Mouse (Mus musculus): Measurements from ENCODE around the gene Olfr1497.
"Not testable (repeated sequence)": the region's sequence is repeated elsewhere in the genome, so short reads cannot be mapped to it uniquely, and the experiment has no call there.

Olfr1497 gene

DNA sequence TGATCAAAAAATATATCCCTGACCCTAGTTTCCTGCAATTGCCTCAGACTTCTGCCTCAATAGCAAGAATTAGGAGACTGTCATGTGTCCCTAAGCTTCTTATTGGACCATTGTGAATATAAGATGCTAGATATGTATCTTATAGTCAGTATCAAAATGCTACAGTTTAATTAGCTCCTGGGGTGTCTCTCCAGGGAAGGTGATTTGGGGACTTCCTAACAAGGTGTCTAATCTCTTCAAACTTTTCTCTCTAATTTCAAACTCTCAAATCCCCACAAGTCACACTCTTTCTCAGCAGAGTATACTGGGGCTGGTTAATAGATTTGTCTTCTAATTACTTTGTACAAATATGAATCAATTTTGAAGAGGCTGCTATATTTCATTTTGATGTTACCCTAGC is at the start of gene Olfr1497:
TSS of gene Olfr1497 (minus strand) at position 101 of the 400 bp plus-strand sequence.
- no peak for DNase-seq (ENCODE audit: low spot score in 2 of 2)

DNA sequence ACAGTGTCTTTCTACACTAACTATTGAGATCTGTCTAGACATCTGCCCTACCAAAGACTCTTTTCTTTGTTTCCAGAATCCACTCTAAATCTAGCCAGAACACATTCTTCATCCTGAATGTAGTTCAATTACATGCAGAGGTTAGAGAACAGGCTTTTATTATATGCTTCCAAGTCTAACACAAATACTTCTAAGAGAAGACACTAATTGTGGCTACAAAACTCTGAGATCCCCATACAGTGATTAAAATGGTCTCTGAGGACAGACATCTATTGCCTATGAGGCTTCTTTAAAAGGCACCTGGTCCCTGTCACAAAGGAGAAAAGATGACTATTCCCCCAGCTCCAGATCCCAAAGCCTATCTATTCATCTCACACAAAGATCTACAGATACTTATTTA is 32.4 kb upstream of the Olfr1497 start, which contains the start of gene Olfr1500:
TSS of gene Olfr1500 (minus strand) at position 101 of the 400 bp plus-strand sequence.
- DNase-seq (ENCODE audit: low spot score in 2 of 2) = no peak

GRCm38 (mm10) chr19:13828447-13828846 is 30.4 kb upstream of the Olfr1497 start:
- no peak for DNase-seq (ENCODE audit: low spot score in 2 of 2)

GRCm38 (mm10) chr19:13820847-13821246 is 22.8 kb upstream of the Olfr1497 start:
- no peak for DNase-seq (ENCODE audit: low spot score in 2 of 2)

- DNase-seq (ENCODE audit: low spot score in 2 of 2) = no peak
These were observed 21.3 kb upstream of the Olfr1497 start, which contains the start of gene Olfr1499 for GRCm38 (mm10) chr19:13819347-13819746. Gene Olfr1499 (minus strand): TSS chr19:13819447.

DNA sequence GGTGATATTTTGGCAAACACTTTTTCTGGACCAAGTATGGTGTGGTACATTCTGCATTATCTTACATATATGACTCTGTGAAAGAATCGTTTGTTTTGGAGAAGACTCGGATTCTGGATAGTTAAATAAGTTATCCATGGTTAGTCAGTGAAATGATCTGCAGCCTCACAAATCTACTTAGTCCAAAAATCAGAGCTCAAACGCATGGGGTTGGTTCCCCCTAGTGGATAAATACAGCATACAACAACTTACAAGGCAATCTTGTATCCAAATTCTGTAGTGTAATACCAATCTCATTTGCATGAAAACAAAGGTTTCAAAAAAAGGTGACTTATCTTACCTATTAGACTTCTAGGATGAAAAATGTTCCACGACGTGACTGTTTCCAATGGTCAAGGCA is 20.8 kb upstream of the Olfr1497 start:
- no peak for DNase-seq (ENCODE audit: low spot score in 2 of 2)

- DNase-seq (ENCODE audit: low spot score in 2 of 2) = no peak
These were observed 14.8 kb upstream of the Olfr1497 start for GRCm38 (mm10) chr19:13812823-13813222.

DNA sequence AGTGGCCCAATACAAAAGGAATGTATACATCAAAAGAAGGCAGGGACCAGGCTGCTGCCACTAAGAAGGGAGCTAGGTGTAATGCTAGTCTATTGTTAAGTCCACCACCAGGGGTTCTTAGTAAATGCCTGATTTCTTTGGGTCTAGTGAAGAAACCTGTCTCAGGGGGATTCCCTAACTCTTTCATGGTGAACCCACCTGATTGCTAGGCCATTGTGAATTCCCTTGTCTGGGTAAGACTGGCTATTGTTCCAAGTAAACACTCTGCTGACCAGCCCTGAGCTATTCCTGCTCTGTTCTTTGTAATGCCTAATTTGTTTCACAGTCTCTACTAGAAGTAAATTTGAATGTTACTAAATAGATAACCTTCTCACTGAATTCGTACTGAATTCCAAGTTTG is 7.5 kb upstream of the Olfr1497 start:
- DNase-seq (ENCODE audit: low spot score in 2 of 2) = not testable (repeated sequence)

- no peak for DNase-seq (ENCODE audit: low spot score in 2 of 2)
These were observed 20.4 kb downstream of the Olfr1497 start, which contains the start of gene Olfr1496 for GRCm38 (mm10) chr19:13777578-13777977. Gene Olfr1496 (plus strand): TSS chr19:13777878.

- DNase-seq (ENCODE audit: low spot score in 2 of 2) = no peak
These were observed 29.3 kb downstream of the Olfr1497 start for GRCm38 (mm10) chr19:13768565-13769276.

DNA sequence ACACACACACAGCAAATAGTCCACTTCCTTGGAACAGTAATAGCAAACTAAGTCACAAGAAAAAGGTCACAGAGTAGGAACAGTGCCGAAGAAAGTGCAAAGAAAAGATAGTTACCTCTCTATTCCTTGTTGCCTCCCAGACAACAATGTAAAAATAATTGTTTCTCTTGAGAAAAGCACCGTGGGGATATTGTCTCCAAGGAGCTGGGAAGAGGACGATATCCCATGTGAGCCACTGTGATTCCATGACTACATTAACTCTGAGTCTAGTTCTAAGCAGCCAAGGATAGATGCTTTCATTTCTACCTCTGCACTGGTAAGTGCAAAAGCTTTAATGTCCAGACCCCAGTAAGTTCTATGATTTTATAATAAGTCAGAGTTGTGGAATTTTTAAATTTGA is 33.7 kb downstream of the Olfr1497 start, which contains the start of gene Olfr1495:
TSS of gene Olfr1495 (plus strand) at position 301 of the 400 bp plus-strand sequence.
- no peak for DNase-seq (ENCODE audit: low spot score in 2 of 2)

DNA sequence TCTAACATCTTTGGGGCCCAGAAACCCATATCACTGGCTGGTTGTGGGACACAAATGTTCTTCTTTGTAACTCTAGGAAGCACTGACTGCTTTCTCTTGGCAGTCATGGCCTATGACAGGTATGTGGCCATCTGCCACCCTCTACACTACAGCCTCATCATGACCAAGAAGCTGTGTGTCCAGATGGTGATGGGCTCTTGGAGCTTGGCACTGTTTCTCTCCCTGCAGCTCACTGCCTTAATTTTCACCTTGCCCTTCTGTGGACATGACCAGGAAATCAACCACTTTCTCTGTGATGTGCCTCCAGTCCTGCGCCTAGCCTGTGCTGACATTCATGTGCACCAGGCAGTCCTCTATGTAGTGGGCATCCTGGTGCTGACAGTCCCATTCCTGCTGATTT is 48.6 kb downstream of the Olfr1497 start:
- DNase-seq (ENCODE audit: low spot score in 2 of 2) = no peak

Measured in spleen, postnatal 36 days (tissue).